Mouse (Mus musculus) liver, adult 2 months (tissue): ENCODE measurements around the gene Sfrp5. TPM values are rescaled to one million over a fixed set of nuclear protein-coding genes. Genes with fewer than 3 reads are reported as not detected.
A peak's percentile ranks its signal among the peaks of the same experiment; 100 is the strongest.

Source experiments
- DNase-seq: peaks from one replicate; pipeline ENCODE4 v3.0.0-alpha.2; 2011; ENCODE audit warnings: low read depth, low spot score; ENCODE audit errors: extremely low read depth
- H3K27ac ChIP-seq: fragments of 200-500 bp; replicated peaks from 2 replicates; pipeline ENCODE4 v1.5.1; 2012; ENCODE audit warnings: low read depth, mild to moderate bottlenecking, control low read depth, inconsistent platforms, low read length; ENCODE audit not compliant: insufficient read depth
- H3K27me3 ChIP-seq: fragments of 200-500 bp; 2 replicates; pipeline ENCODE4 v1.6.1; 2012; ENCODE audit warnings: mild to moderate bottlenecking, moderate library complexity, low read length, inconsistent platforms; ENCODE audit not compliant: control insufficient read depth, insufficient read depth
- H3K36me3 ChIP-seq: fragments of 200-500 bp; 2 replicates; pipeline ENCODE4 v1.6.1; 2012; ENCODE audit warnings: low read length, inconsistent platforms; ENCODE audit not compliant: control insufficient read depth, insufficient read depth
- H3K4me1 ChIP-seq: fragments of 200-500 bp; 2 replicates; pipeline ENCODE4 v1.6.1; 2011; ENCODE audit warnings: low read length; ENCODE audit not compliant: control insufficient read depth, insufficient read depth
- H3K4me3 ChIP-seq: fragments of 200-500 bp; 2 replicates; pipeline ENCODE4 v1.5.1; 2011; ENCODE audit warnings: low read depth, mild to moderate bottlenecking, control low read depth, low read length, moderate library complexity; ENCODE audit not compliant: insufficient read depth
- H3K79me2 ChIP-seq: fragments of 200-500 bp; 2 replicates; pipeline ENCODE4 v1.6.1; 2012; ENCODE audit warnings: inconsistent platforms, mild to moderate bottlenecking, low read length, moderate library complexity; ENCODE audit not compliant: control insufficient read depth, insufficient read depth
- H3K9ac ChIP-seq: fragments of 200-500 bp; 2 replicates; pipeline ENCODE4 v1.6.1; 2012; ENCODE audit warnings: low read depth, mild to moderate bottlenecking, control low read depth, inconsistent platforms, low read length
- CTCF ChIP-seq: fragments of 200-500 bp; IDR thresholded peaks from 2 replicates; pipeline ENCODE4 v1.5.1; 2011; ENCODE audit warnings: low read depth, low read length, control low read depth
- POLR2A ChIP-seq: fragments of 200-500 bp; IDR thresholded peaks from 2 replicates; pipeline ENCODE4 v1.6.1; 2011; ENCODE audit warnings: low read length, control low read depth; ENCODE audit not compliant: insufficient read depth; ENCODE audit errors: extremely low read depth
- WGBS: fragments of 180-500 bp; shearing (Covaris S2); methylation state at CpG from one replicate; pipeline ENCODE4 v1.1.7; 2018; 5-methylcytosine and 5-hydroxymethylcytosine counted together
- polyA plus RNA-seq: library from polyadenylated mRNA; depleted of rRNA; stranded (reverse); fragments of >200 nt; gene quantifications from 2 replicates; pipeline ENCODE4 v1.2.3, GENCODE M21; 2012; rRNA removed
- total RNA-seq: library from RNA; depleted of rRNA; stranded (reverse); fragments of >200 nt; gene quantifications from 2 replicates; pipeline ENCODE4 v1.2.3, GENCODE M21; 2014; rRNA removed

The Sfrp5 gene
- total and polyA plus RNA-seq, 2 experiments = not detected

DNA sequence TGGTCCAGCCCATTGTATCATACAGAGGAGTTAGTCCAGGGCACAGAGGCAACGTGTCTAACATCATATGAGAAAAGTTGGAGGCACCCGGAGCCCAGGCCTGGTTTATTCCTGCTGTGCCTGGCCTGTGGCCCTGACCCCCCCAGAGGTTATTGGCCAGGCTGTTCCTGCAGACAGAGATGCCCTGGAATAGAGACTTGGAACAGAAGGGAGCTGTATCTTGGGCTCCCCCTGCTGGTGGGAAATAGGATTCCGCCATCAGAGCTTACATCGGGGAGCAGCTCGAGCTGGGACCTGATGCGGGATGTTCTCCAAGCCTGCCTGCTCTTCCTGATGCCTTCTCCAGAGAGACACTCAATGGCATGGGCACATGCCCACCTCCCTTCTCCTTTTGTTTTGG lies 50.1 kb downstream of the Sfrp5 start:
- H3K4me3 ChIP-seq = no peak overlapping the region
- H3K9ac ChIP-seq = no peak overlapping the region
- H3K79me2 ChIP-seq = no peaks in the 10 kb centered on the region
- H3K36me3 ChIP-seq = no peaks in the 10 kb centered on the region
- TF ChIP-seq POLR2A (no peak), CTCF (peak; percentile 90)
- H3K27ac ChIP-seq = no peak overlapping the region
- no peaks in the 10 kb centered on the region for H3K27me3 ChIP-seq
- DNase-seq = peak; percentile 80
- WGBS = 7% methylated on average over 6 of the region's 6 CpGs
- peaks cover 28% of the 10 kb centered on the region for H3K4me1 ChIP-seq

- no peaks in the 10 kb centered on the region for H3K27me3 ChIP-seq
- no peaks in the 10 kb centered on the region for H3K36me3 ChIP-seq
- no peaks in the 10 kb centered on the region for H3K79me2 ChIP-seq
- TF ChIP-seq POLR2A = no peak
- TF ChIP-seq CTCF = no peak
- DNase-seq = no peak
- H3K4me1 ChIP-seq = peaks cover 43% of the 10 kb centered on the region
- 32% methylated on average over 7 of the region's 7 CpGs for WGBS
- H3K27ac ChIP-seq = peak overlapping the region; percentile 88; the same call in 1 of the 2 replicates
- peak overlapping the region; percentile 94 for H3K9ac ChIP-seq
- H3K4me3 ChIP-seq = peak overlapping the region; percentile 70
Measured at GRCm38 (mm10) chr19:42148569-42148860, 53.5 kb downstream of the Sfrp5 start.

Other genes with a start within 250 kb of the Sfrp5 start
- gene Mms19, start 221.1 kb downstream of the Sfrp5 start, total RNA-seq = 14.9 and 15.1 TPM in 2 replicates
- gene Mms19, start 221.1 kb downstream of the Sfrp5 start, polyA plus RNA-seq = 23.2 and 39.5 TPM in 2 replicates
- gene Ubtd1, start 220.5 kb downstream of the Sfrp5 start, total RNA-seq = 4.6 and 4.8 TPM in 2 replicates
- gene Ubtd1, start 220.5 kb downstream of the Sfrp5 start, polyA plus RNA-seq = 13.4 and 15.3 TPM in 2 replicates
- gene Ankrd2, start 166.3 kb downstream of the Sfrp5 start, total RNA-seq = 1.1 and 1.2 TPM in 2 replicates
- 0.37 and 0.65 TPM in 2 replicates for gene Ankrd2, start 166.3 kb downstream of the Sfrp5 start, polyA plus RNA-seq
- gene Hoga1, start 156.6 kb downstream of the Sfrp5 start, total RNA-seq = 128 and 132 TPM in 2 replicates
- 247 and 290 TPM in 2 replicates for gene Hoga1, start 156.6 kb downstream of the Sfrp5 start, polyA plus RNA-seq
- 13.9 and 17.1 TPM in 2 replicates for gene 4933411K16Rik, start 150.0 kb downstream of the Sfrp5 start, total RNA-seq
- 3.5 and 7.0 TPM in 2 replicates for gene 4933411K16Rik, start 150.0 kb downstream of the Sfrp5 start, polyA plus RNA-seq
- 0.09 and 0.13 TPM in 2 replicates for gene Morn4, start 115.9 kb downstream of the Sfrp5 start, total RNA-seq
- gene Morn4, start 115.9 kb downstream of the Sfrp5 start, polyA plus RNA-seq = 0.27 and 0.44 TPM in 2 replicates
- gene Pi4k2a, start 111.8 kb downstream of the Sfrp5 start, total RNA-seq = 20.2 and 23.8 TPM in 2 replicates
- 43.3 and 46.1 TPM in 2 replicates for gene Pi4k2a, start 111.8 kb downstream of the Sfrp5 start, polyA plus RNA-seq
- 49.0 and 53.6 TPM in 2 replicates for gene Avpi1, start 73.2 kb downstream of the Sfrp5 start, total RNA-seq
- 35.9 and 38.2 TPM in 2 replicates for gene Avpi1, start 73.2 kb downstream of the Sfrp5 start, polyA plus RNA-seq
- 11.9 and 12.1 TPM in 2 replicates for gene Marveld1, start 54.9 kb downstream of the Sfrp5 start, total RNA-seq
- gene Marveld1, start 54.9 kb downstream of the Sfrp5 start, polyA plus RNA-seq = 25.7 and 29.8 TPM in 2 replicates
- gene Zfyve27, start 38.3 kb downstream of the Sfrp5 start, total RNA-seq = 11.1 and 13.4 TPM in 2 replicates
- 14.1 and 22.0 TPM in 2 replicates for gene Zfyve27, start 38.3 kb downstream of the Sfrp5 start, polyA plus RNA-seq
- not detected in 2 replicates for gene Golga7b, start 45.3 kb upstream of the Sfrp5 start, total RNA-seq
- gene Golga7b, start 45.3 kb upstream of the Sfrp5 start, polyA plus RNA-seq = not detected in 2 replicates
- gene Crtac1, start 229.5 kb upstream of the Sfrp5 start, total RNA-seq = not detected in 2 replicates
- not detected in 2 replicates for gene Crtac1, start 229.5 kb upstream of the Sfrp5 start, polyA plus RNA-seq